Mouse (Mus musculus) c-Kit-positive CD71-positive TER-119-negative erythroid progenitor cells, embryonic 14.5 days (primary cell): ENCODE data around the gene Scyl2.

Source experiments
- DNase-seq: peaks from one replicate; pipeline ENCODE4 v3.0.0-alpha.2; 2013; ENCODE audit warnings: low read depth

Scyl2 gene

DNA sequence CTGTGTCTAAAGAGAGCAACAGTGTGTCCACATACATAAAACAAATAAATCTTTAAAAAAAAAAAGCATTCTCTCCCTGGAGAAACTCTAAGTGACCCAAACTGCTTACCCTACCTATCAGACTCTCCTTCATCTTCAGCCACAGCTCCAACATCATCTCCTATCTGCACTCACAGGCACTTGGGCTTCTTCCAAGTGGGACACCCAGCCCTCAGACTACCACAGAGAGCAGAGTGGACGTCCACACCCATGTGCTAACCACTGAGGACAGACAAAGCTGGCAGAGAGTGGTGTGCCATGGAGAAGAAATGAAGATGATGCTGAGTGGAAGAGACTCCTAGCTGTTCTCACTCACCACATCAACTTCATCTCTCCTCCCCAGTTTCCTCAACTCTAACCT, 90.6 kb downstream of the Scyl2 start:
- no peak for DNase-seq

DNA sequence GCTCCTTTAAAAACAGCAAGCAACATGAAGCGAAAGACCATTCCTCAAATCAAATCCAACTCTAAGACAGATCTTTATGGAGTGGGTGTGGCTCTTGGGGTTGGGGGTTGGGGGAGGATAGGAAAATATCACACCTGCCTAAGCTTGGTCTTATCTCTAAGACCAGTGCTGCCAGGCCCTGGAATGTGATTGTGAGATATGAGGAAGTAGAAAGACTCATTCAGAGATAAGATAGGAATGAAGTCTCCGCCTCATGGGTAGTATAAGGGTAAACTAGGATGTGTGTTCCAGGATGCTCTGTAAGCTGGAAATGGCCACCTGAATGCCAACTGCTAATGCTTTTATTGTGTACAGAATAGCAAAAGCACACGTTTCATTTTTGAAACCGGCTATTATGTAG, 91.8 kb downstream of the Scyl2 start:
- peak; percentile 5 for DNase-seq

DNA sequence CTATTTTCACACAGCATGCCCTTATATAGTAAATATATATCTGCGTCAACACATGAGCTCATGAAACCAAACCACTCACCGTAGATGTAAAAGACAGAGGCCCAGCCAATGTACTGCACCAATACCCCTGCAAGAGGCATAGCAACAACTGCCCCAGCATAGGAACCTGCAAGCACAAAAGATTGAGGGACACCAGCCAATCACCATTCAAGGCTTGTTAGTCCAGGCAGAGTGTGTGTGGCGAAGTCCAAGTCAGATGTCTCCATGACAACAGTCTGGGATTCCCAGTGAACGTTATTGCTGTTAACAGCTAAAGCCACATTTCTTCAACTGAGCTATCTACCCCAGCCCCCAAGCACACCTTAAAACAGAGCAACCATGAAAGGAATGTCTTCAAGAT, 93.3 kb downstream of the Scyl2 start:
- DNase-seq, result no peak

DNA sequence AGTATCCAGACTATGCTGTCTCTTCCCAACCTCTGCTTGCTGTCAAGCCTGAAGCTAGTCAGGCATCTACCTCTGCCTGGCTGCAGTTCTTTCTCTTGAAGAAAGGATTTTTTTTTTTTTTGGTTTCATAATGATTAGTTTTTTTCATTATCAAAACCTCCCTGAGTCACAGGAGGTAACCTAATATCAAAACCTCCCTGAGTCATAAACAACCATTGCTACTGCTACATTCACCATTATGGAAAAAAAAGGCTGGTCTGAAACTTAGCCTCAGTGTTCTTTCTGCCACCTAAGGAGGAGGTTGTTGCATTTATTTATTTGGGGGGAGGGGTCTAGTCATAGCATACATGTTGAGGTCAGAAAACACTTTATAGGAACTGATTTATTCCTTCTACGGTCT, 96.2 kb downstream of the Scyl2 start:
- DNase-seq, result no peak
